Mouse (Mus musculus) intestine, embryonic 14.5 days (tissue): ENCODE measurements around the gene Tfap2a. TPM values are rescaled to one million over a fixed set of nuclear protein-coding genes. Genes with fewer than 3 reads are reported as not detected.

ENCODE experiments used
- ATAC-seq: fragments of 200-750 bp; cut with Nextera tagmentation; replicated peaks from 2 replicates; pipeline ENCODE4 v1.8.0; 2017; ENCODE audit warnings: low read depth, moderate number of reproducible peaks, moderate TSS enrichment, moderate library complexity; ENCODE audit not compliant: low FRiP score, low TSS enrichment
- DNase-seq: peaks from one replicate; pipeline ENCODE4 v3.0.0-alpha.2; 2018; ENCODE audit warnings: low spot score
- H3K27ac ChIP-seq: fragments of 300-500 bp; sonication (generic); 2 replicates; pipeline ENCODE4 v1.5.1; 2014; ENCODE audit warnings: low read depth, mild to moderate bottlenecking, control low read depth
- H3K27me3 ChIP-seq: fragments of 300-500 bp; sonication (generic); replicated peaks from 2 replicates; pipeline ENCODE4 v1.6.1; 2014; ENCODE audit warnings: low read length, control low read depth; ENCODE audit not compliant: control insufficient read depth, insufficient read depth
- H3K36me3 ChIP-seq: fragments of 300-500 bp; sonication (generic); 2 replicates; pipeline ENCODE4 v1.6.1; 2014; ENCODE audit warnings: low read length, control low read depth; ENCODE audit not compliant: control insufficient read depth, insufficient read depth
- H3K4me1 ChIP-seq: fragments of 300-500 bp; sonication (generic); replicated peaks from 2 replicates; pipeline ENCODE4 v1.6.1; 2014; ENCODE audit warnings: low read length, control low read depth, mixed read lengths; ENCODE audit not compliant: control insufficient read depth, insufficient read depth
- H3K4me2 ChIP-seq: fragments of 300-500 bp; sonication (generic); 2 replicates; pipeline ENCODE4 v1.6.1; 2014; ENCODE audit warnings: low read length
- H3K4me3 ChIP-seq: fragments of 300-500 bp; sonication (generic); 2 replicates; pipeline ENCODE4 v1.5.1; 2014; ENCODE audit warnings: low read depth, low read length, control low read depth, mixed read lengths
- H3K9ac ChIP-seq: fragments of 300-500 bp; sonication (generic); 2 replicates; pipeline ENCODE4 v1.6.1; 2014; ENCODE audit warnings: mild to moderate bottlenecking, low read length
- H3K9me3 ChIP-seq: fragments of 300-500 bp; sonication (generic); 2 replicates; pipeline ENCODE4 v1.6.1; 2016; ENCODE audit warnings: low read length, control low read depth; ENCODE audit not compliant: control insufficient read depth
- WGBS: fragments of 180-500 bp; shearing (Covaris S2); extraction: QIAGEN DNeasy Blood & Tissue Kit; methylation state at CpG from one replicate; pipeline ENCODE4 v1.1.7; 2014; 5-methylcytosine and 5-hydroxymethylcytosine counted together
- polyA plus RNA-seq: library from polyadenylated mRNA; unstranded; fragments of >200 nt; fragmentation: Nextera tagmentation; extraction: Ambion mirVana; gene quantifications from 2 replicates; pipeline ENCODE4 v1.2.1, GENCODE M21; 2014

Tfap2a gene
- polyA plus RNA-seq, 1 experiment from 2014 or later: 0.31 TPM

- Histone ChIP-seq H3K36me3 (no peaks in the 10 kb centered on the region), H3K4me3 (peak overlapping the region; percentile 45), H3K9me3 (no peaks in the 10 kb centered on the region), H3K4me2 (peak overlapping the region; percentile 64), H3K27me3 (peaks cover 96% of the 10 kb centered on the region), H3K9ac (no peak overlapping the region), H3K4me1 (peaks cover 10% of the 10 kb centered on the region; the same call in 1 of the 2 replicates), H3K27ac (no peak overlapping the region)
- under 1% methylated on average over 57 of the region's 74 CpGs for WGBS
- DNase-seq (peak; percentile 85), ATAC-seq (peak; percentile 74)
Measured at GRCm38 (mm10) chr13:40731179-40731841, 6.9 kb downstream of the Tfap2a start.

GRCm38 (mm10) chr13:40730651-40731178 is 7.5 kb downstream of the Tfap2a start:
- H3K27ac ChIP-seq: no peak overlapping the region
- under 1% methylated on average over 34 of the region's 41 CpGs for WGBS
- H3K4me1 ChIP-seq: peaks cover 10% of the 10 kb centered on the region; the same call in 1 of the 2 replicates
- H3K4me2 ChIP-seq: peak overlapping the region; percentile 64
- peak overlapping the region; percentile 45 for H3K4me3 ChIP-seq
- H3K27me3 ChIP-seq: peaks cover 96% of the 10 kb centered on the region
- no peaks in the 10 kb centered on the region for H3K9me3 ChIP-seq
- peak; percentile 32; the same call in 1 of the 2 replicates for ATAC-seq
- DNase-seq: peak; percentile 86
- H3K36me3 ChIP-seq: no peaks in the 10 kb centered on the region
- no peak overlapping the region for H3K9ac ChIP-seq

- Histone ChIP-seq H3K4me1 (peaks cover 10% of the 10 kb centered on the region; the same call in 1 of the 2 replicates), H3K27ac (no peak overlapping the region), H3K4me3 (peak overlapping the region; percentile 45), H3K27me3 (peaks cover 96% of the 10 kb centered on the region), H3K9ac (no peak overlapping the region), H3K36me3 (no peaks in the 10 kb centered on the region), H3K9me3 (no peaks in the 10 kb centered on the region), H3K4me2 (peak overlapping the region; percentile 64; the same call in 1 of the 2 replicates)
- no peak for ATAC-seq
- no peak for DNase-seq
- under 1% methylated on average over 52 of the region's 52 CpGs for WGBS
Measured at GRCm38 (mm10) chr13:40729592-40730431, 8.4 kb downstream of the Tfap2a start.

GRCm38 (mm10) chr13:40729037-40729436 is 9.1 kb downstream of the Tfap2a start:
- 0 out of 2 replicates have a peak overlapping the region, but pooled peaks have one; percentile 45 for H3K4me3 ChIP-seq
- peaks cover 96% of the 10 kb centered on the region for H3K27me3 ChIP-seq
- H3K27ac ChIP-seq: no peak overlapping the region
- no peaks in the 10 kb centered on the region for H3K9me3 ChIP-seq
- no peak for ATAC-seq
- no peaks in the 10 kb centered on the region for H3K36me3 ChIP-seq
- no peak for DNase-seq
- no peak overlapping the region for H3K9ac ChIP-seq
- no peak overlapping the region for H3K4me2 ChIP-seq
- peaks cover 10% of the 10 kb centered on the region; the same call in 1 of the 2 replicates for H3K4me1 ChIP-seq
- 2% methylated on average over 13 of the region's 13 CpGs for WGBS

- Histone ChIP-seq H3K36me3 (no peaks in the 10 kb centered on the region), H3K4me1 (peaks cover 10% of the 10 kb centered on the region; the same call in 1 of the 2 replicates), H3K4me3 (0 out of 2 replicates have a peak overlapping the region, but pooled peaks have one; percentile 45), H3K27ac (no peak overlapping the region), H3K9ac (no peak overlapping the region), H3K27me3 (peaks cover 96% of the 10 kb centered on the region), H3K9me3 (no peaks in the 10 kb centered on the region), H3K4me2 (no peak overlapping the region)
- DNase-seq: peak; percentile 62
- under 1% methylated on average over 15 of the region's 15 CpGs for WGBS
- no peak for ATAC-seq
Measured at GRCm38 (mm10) chr13:40728626-40728990, 9.6 kb downstream of the Tfap2a start.

- DNase-seq: peak; percentile 77
- H3K4me3 ChIP-seq: 0 out of 2 replicates have a peak overlapping the region, but pooled peaks have one; percentile 6
Measured at GRCm38 (mm10) chr13:40727731-40728625, 10.2 kb downstream of the Tfap2a start.

GRCm38 (mm10) chr13:40725924-40726323 is 12.3 kb downstream of the Tfap2a start:
- H3K4me3 ChIP-seq: no peak overlapping the region
- WGBS: 8% methylated on average over 7 of the region's 7 CpGs
- DNase-seq (no peak), ATAC-seq (no peak)
- no peaks in the 10 kb centered on the region for H3K9me3 ChIP-seq
- H3K9ac ChIP-seq: no peak overlapping the region
- H3K4me2 ChIP-seq: no peak overlapping the region
- H3K27me3 ChIP-seq: peaks cover 84% of the 10 kb centered on the region
- H3K36me3 ChIP-seq: no peaks in the 10 kb centered on the region
- H3K4me1 ChIP-seq: peaks cover 4% of the 10 kb centered on the region; the same call in 1 of the 2 replicates
- no peak overlapping the region for H3K27ac ChIP-seq

More at GRCm38 (mm10) chr13:40727731-40728625, 10.2 kb downstream of the Tfap2a start:
- ATAC-seq: no peak
- Histone ChIP-seq H3K36me3 (no peaks in the 10 kb centered on the region), H3K9ac (no peak overlapping the region), H3K27me3 (peaks cover 94% of the 10 kb centered on the region), H3K27ac (no peak overlapping the region), H3K9me3 (no peaks in the 10 kb centered on the region), H3K4me2 (no peak overlapping the region; the same call in 1 of the 2 replicates), H3K4me1 (peaks cover 11% of the 10 kb centered on the region; the same call in 1 of the 2 replicates)
- under 1% methylated on average over 42 of the region's 42 CpGs for WGBS

- Histone ChIP-seq H3K4me2 (peak overlapping the region; percentile 84), H3K9ac (no peak overlapping the region), H3K27me3 (peaks cover 86% of the 10 kb centered on the region), H3K4me3 (peak overlapping the region; percentile 55), H3K27ac (no peak overlapping the region), H3K36me3 (no peaks in the 10 kb centered on the region), H3K4me1 (0 out of 2 replicates have a peak, but pooled peaks cover 4% of the 10 kb centered on the region), H3K9me3 (no peaks in the 10 kb centered on the region)
- WGBS: 19% methylated on average over 5 of the region's 5 CpGs
- DNase-seq (no peak), ATAC-seq (no peak)
Measured at GRCm38 (mm10) chr13:40723598-40723920, 14.6 kb downstream of the Tfap2a start.
